Mouse (Mus musculus) right cerebral cortex, postnatal 10 days (tissue): Measurements from ENCODE around the gene Pifo.

Source experiments
- DNase-seq, 2 experiments: peaks; one replicate each; pipeline ENCODE4 v3.0.0; 2021; ENCODE audit warnings: low spot score in 2 of 2

Pifo gene

GRCm38 (mm10) chr3:105957235-105957634 is 57.2 kb downstream of the Pifo start:
- no peak for DNase-seq

- DNase-seq, result no peak
Measured at GRCm38 (mm10) chr3:105951348-105951747, 63.1 kb downstream of the Pifo start.
